Mouse (Mus musculus): ENCODE measurements around the gene Gm16223.

DNA sequence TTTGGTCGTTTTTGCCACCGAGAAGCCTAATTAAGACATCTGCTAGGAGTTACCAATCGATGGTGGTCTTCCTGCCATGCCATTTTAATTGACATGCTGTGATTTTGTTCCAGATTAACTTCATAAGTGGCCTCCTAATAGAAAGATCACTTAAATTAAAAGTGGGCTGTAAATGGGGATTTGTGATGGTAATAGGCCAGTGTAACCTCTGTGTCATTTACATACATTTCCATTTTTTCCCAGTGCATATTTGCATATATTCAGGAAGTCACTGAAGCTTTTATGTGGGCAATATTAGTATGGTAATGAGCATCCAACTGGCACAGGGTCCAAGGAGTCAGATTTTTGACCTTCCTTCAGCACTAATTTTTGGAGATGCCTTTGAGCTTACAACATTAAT is 130.7 kb downstream of the Gm16223 start:
- TF ChIP-seq CTCF (IDR thresholded peaks at IDR 0.05; ENCODE audit: low read depth) (no peak), EP300 (IDR thresholded peaks at IDR 0.05; ENCODE audit: low read depth) (no peak)
